Mouse (Mus musculus): Measurements from ENCODE around the gene Grm2. TPM values are rescaled to one million over a fixed set of nuclear protein-coding genes. Genes with fewer than 3 reads are reported as not detected.

Gene Grm2
- total and polyA plus RNA-seq, 3 experiments: not detected

GRCm38 (mm10) chr9:106626282-106626681, 29.6 kb downstream of the Grm2 start, which contains the start of gene Iqcf6:
Iqcf6 (plus strand) TSS chr9:106626582.
- Histone ChIP-seq H3K27ac (no peak within 1 kb of the TSS), H3K4me1 (ENCODE audit: control insufficient read depth, insufficient read depth, low read length) (no peaks in the 10 kb centered on the region), H3K36me3 (ENCODE audit: control insufficient read depth, insufficient read depth, low read length) (no peaks in the 10 kb centered on the region), H3K9ac (ENCODE audit: low read depth, low read length) (no peak within 1 kb of the TSS), H3K27me3 (ENCODE audit: control insufficient read depth, insufficient read depth, low read length) (no peaks in the 10 kb centered on the region), H3K4me3 (no peak within 1 kb of the TSS), H3K79me2 (replicated peaks; ENCODE audit: control insufficient read depth, insufficient read depth, low read length) (no peaks in the 10 kb centered on the region)
- TF ChIP-seq POLR2A (IDR thresholded peaks at IDR 0.05; ENCODE audit: insufficient read depth, low read depth, low read length): no peak
- WGBS: 77% methylated on average over 2 of the region's 2 CpGs
- intact Hi-C loops (cut with DNase I): no loop called here
- no peak for DNase-seq

GRCm38 (mm10) chr9:106617496-106617895, 38.4 kb downstream of the Grm2 start:
- Histone ChIP-seq H3K4me3 (no peak overlapping the region), H3K79me2 (replicated peaks; ENCODE audit: control insufficient read depth, insufficient read depth, low read length) (no peaks in the 10 kb centered on the region), H3K36me3 (ENCODE audit: control insufficient read depth, insufficient read depth, low read length) (no peaks in the 10 kb centered on the region), H3K27ac (no peak overlapping the region), H3K4me1 (ENCODE audit: control insufficient read depth, insufficient read depth, low read length) (no peaks in the 10 kb centered on the region), H3K27me3 (ENCODE audit: control insufficient read depth, insufficient read depth, low read length) (no peaks in the 10 kb centered on the region), H3K9ac (ENCODE audit: low read depth, low read length) (no peak overlapping the region)
- 77% methylated on average over 3 of the region's 3 CpGs for WGBS
- intact Hi-C loops (cut with DNase I): no loop called here
- DNase-seq: no peak
- TF ChIP-seq CTCF (IDR thresholded peaks at IDR 0.05): no peak
- TF ChIP-seq EP300 (IDR thresholded peaks at IDR 0.05; ENCODE audit: insufficient read depth, low read depth, low read length): no peak
- no peak for TF ChIP-seq POLR2A (IDR thresholded peaks at IDR 0.05; ENCODE audit: insufficient read depth, low read depth, low read length)

- intact Hi-C loops (cut with DNase I): no loop called here
- WGBS: 77% methylated on average over 9 of the region's 9 CpGs
Observed at GRCm38 (mm10) chr9:106616306-106616705, 39.6 kb downstream of the Grm2 start.

GRCm38 (mm10) chr9:106614616-106615015, 41.3 kb downstream of the Grm2 start:
- no peak overlapping the region for H3K27ac ChIP-seq
- H3K9ac ChIP-seq (ENCODE audit: low read depth, low read length): no peak overlapping the region
- H3K27me3 ChIP-seq (ENCODE audit: control insufficient read depth, insufficient read depth, low read length): no peaks in the 10 kb centered on the region
- 42% methylated on average over 3 of the region's 3 CpGs for WGBS
- DNase-seq: no peak
- H3K36me3 ChIP-seq (ENCODE audit: control insufficient read depth, insufficient read depth, low read length): no peaks in the 10 kb centered on the region
- no peaks in the 10 kb centered on the region for H3K4me1 ChIP-seq (ENCODE audit: control insufficient read depth, insufficient read depth, low read length)
- intact Hi-C loops (cut with DNase I): no loop called here
- TF ChIP-seq POLR2A (IDR thresholded peaks at IDR 0.05; ENCODE audit: insufficient read depth, low read depth, low read length) (no peak), EP300 (IDR thresholded peaks at IDR 0.05; ENCODE audit: insufficient read depth, low read depth, low read length) (no peak), CTCF (IDR thresholded peaks at IDR 0.05) (no peak)
- H3K79me2 ChIP-seq (replicated peaks; ENCODE audit: control insufficient read depth, insufficient read depth, low read length): no peaks in the 10 kb centered on the region
- H3K4me3 ChIP-seq: no peak overlapping the region

More at GRCm38 (mm10) chr9:106616306-106616705, 39.6 kb downstream of the Grm2 start:
- no peaks in the 10 kb centered on the region for H3K4me1 ChIP-seq (ENCODE audit: control insufficient read depth, insufficient read depth, low read length)
- H3K36me3 ChIP-seq (ENCODE audit: control insufficient read depth, insufficient read depth, low read length): no peaks in the 10 kb centered on the region
- no peak for DNase-seq
- TF ChIP-seq EP300 (IDR thresholded peaks at IDR 0.05; ENCODE audit: insufficient read depth, low read depth, low read length) (no peak), POLR2A (IDR thresholded peaks at IDR 0.05; ENCODE audit: insufficient read depth, low read depth, low read length) (no peak), CTCF (IDR thresholded peaks at IDR 0.05) (no peak)
- no peak overlapping the region for H3K9ac ChIP-seq (ENCODE audit: low read depth, low read length)
- H3K4me3 ChIP-seq: no peak overlapping the region
- no peaks in the 10 kb centered on the region for H3K79me2 ChIP-seq (replicated peaks; ENCODE audit: control insufficient read depth, insufficient read depth, low read length)
- no peak overlapping the region for H3K27ac ChIP-seq
- H3K27me3 ChIP-seq (ENCODE audit: control insufficient read depth, insufficient read depth, low read length): no peaks in the 10 kb centered on the region

- 52% methylated on average over 2 of the region's 2 CpGs for WGBS
Observed at GRCm38 (mm10) chr9:106613951-106614350, 41.9 kb downstream of the Grm2 start.

GRCm38 (mm10) chr9:106610727-106611126, 45.2 kb downstream of the Grm2 start:
- no peaks in the 10 kb centered on the region for H3K4me1 ChIP-seq (ENCODE audit: control insufficient read depth, insufficient read depth, low read length)
- H3K27ac ChIP-seq: no peak overlapping the region
- intact Hi-C loops (cut with DNase I): no loop called here
- 86% methylated on average over 4 of the region's 4 CpGs for WGBS
- H3K36me3 ChIP-seq (ENCODE audit: control insufficient read depth, insufficient read depth, low read length): no peaks in the 10 kb centered on the region
- DNase-seq: no peak
- no peaks in the 10 kb centered on the region for H3K79me2 ChIP-seq (replicated peaks; ENCODE audit: control insufficient read depth, insufficient read depth, low read length)
- H3K27me3 ChIP-seq (ENCODE audit: control insufficient read depth, insufficient read depth, low read length): no peaks in the 10 kb centered on the region
- no peak overlapping the region for H3K9ac ChIP-seq (ENCODE audit: low read depth, low read length)
- no peak for TF ChIP-seq CTCF (IDR thresholded peaks at IDR 0.05)
- TF ChIP-seq EP300 (IDR thresholded peaks at IDR 0.05; ENCODE audit: insufficient read depth, low read depth, low read length): no peak
- no peak for TF ChIP-seq POLR2A (IDR thresholded peaks at IDR 0.05; ENCODE audit: insufficient read depth, low read depth, low read length)
- no peak overlapping the region for H3K4me3 ChIP-seq

More at GRCm38 (mm10) chr9:106613951-106614350, 41.9 kb downstream of the Grm2 start:
- H3K9ac ChIP-seq (ENCODE audit: low read depth, low read length): no peak overlapping the region
- H3K79me2 ChIP-seq (replicated peaks; ENCODE audit: control insufficient read depth, insufficient read depth, low read length): no peaks in the 10 kb centered on the region
- intact Hi-C loops (cut with DNase I): no loop called here
- no peak for DNase-seq
- TF ChIP-seq EP300 (IDR thresholded peaks at IDR 0.05; ENCODE audit: insufficient read depth, low read depth, low read length) (no peak), CTCF (IDR thresholded peaks at IDR 0.05) (no peak), POLR2A (IDR thresholded peaks at IDR 0.05; ENCODE audit: insufficient read depth, low read depth, low read length) (no peak)
- H3K27ac ChIP-seq: no peak overlapping the region
- H3K4me3 ChIP-seq: no peak overlapping the region
- H3K36me3 ChIP-seq (ENCODE audit: control insufficient read depth, insufficient read depth, low read length): no peaks in the 10 kb centered on the region
- H3K4me1 ChIP-seq (ENCODE audit: control insufficient read depth, insufficient read depth, low read length): no peaks in the 10 kb centered on the region
- H3K27me3 ChIP-seq (ENCODE audit: control insufficient read depth, insufficient read depth, low read length): no peaks in the 10 kb centered on the region

Data from heart, adult 2 months (tissue).